Mouse (Mus musculus): ENCODE measurements at regions not wholly inside any gene's neighbourhood (a gene's known extent, or its start where the extent isn't known, plus 50 kb on each side); places are given as distances from the start of the nearest gene placed in this dataset.

- DNase-seq (ENCODE audit: low read depth, low spot score) = no peak
Observed at GRCm38 (mm10) chr6:98620886-98621285, 278.3 kb upstream of the Gm765 start.

GRCm38 (mm10) chr6:98613030-98613429 is 270.5 kb upstream of the Gm765 start:
- no peak for DNase-seq (ENCODE audit: low read depth, low spot score)

DNA sequence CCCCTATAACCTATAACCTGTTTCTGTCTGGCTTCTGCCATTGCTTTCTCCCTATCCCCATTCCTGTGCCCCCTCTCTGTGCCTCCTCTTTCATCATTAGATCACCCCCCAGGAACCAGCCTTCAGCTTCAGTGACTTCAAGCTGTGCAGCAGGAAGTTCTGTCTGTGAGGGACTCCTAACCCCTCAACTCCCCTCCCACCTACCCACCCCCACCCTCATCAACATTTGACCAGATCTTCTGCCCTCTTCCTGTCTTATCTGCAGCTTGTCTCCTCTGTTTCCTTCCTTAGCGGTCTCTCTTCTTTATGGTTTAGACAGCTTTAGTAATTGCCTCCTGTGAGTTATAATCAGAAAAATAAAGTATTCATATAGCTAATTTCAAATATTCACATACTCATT is 266.6 kb upstream of the Gm765 start:
- DNase-seq (ENCODE audit: low read depth, low spot score) = no peak

GRCm38 (mm10) chr6:98606680-98607079 is 264.1 kb upstream of the Gm765 start:
- DNase-seq (ENCODE audit: low read depth, low spot score) = no peak

GRCm38 (mm10) chr6:98597612-98598011 is 255.1 kb upstream of the Gm765 start:
- DNase-seq (ENCODE audit: low read depth, low spot score) = no peak

- DNase-seq (ENCODE audit: low read depth, low spot score) = no peak
Observed at GRCm38 (mm10) chr6:98590989-98591388, 248.4 kb upstream of the Gm765 start.

- DNase-seq (ENCODE audit: low read depth, low spot score) = no peak
Observed at GRCm38 (mm10) chr6:98588979-98589378, 246.4 kb upstream of the Gm765 start.

- no peak for DNase-seq (ENCODE audit: low read depth, low spot score)
Observed at GRCm38 (mm10) chr6:98584541-98584940, 242.0 kb upstream of the Gm765 start.

DNA sequence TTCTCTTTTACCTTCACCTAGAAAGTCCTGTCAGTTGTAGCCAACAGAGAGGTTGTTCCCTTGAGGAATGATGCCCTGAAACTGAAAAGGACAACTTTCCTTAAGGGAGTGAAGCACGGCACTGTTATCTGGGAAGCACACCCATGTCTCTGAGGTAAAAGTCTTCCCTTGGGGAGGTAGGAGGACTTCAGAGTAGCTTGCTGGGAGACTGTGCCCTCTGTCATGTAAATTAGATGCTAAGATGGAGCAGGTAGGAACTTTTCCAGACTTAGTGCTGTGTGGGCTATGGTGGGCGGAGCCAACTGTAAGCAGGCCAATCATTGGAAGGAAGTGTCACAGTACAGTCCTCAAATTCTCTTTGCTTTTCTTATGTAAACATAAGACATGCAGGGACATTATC is 240.3 kb upstream of the Gm765 start:
- no peak for DNase-seq (ENCODE audit: low read depth, low spot score)

DNA sequence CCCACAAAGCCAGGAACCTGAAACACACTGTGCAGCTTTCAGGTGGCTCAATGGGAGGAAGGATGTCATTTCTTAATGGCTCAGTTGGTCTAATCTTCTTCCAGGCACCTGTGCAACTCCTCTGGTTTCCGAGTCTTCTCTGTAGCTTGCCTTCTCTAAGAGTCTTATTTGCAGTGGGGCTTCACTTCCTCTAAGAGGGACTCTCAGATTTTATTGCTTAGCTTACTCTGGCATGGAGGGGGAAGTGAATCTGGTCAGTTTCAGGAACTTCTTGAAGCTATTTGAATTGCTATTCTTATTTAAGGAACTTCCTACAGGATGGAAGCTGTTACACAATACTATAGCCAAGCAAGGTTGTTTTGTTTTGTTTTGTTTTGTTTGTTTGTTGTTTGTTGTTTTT is 232.7 kb upstream of the Gm765 start:
- no peak for DNase-seq (ENCODE audit: low read depth, low spot score)

- DNase-seq (ENCODE audit: low read depth, low spot score) = no peak
Observed at GRCm38 (mm10) chr6:98555702-98556101, 213.1 kb upstream of the Gm765 start.

- DNase-seq (ENCODE audit: low read depth, low spot score) = no peak
Observed at GRCm38 (mm10) chr6:98553922-98554321, 211.4 kb upstream of the Gm765 start.

GRCm38 (mm10) chr6:98551781-98552180 is 209.2 kb upstream of the Gm765 start:
- no peak for DNase-seq (ENCODE audit: low read depth, low spot score)

DNA sequence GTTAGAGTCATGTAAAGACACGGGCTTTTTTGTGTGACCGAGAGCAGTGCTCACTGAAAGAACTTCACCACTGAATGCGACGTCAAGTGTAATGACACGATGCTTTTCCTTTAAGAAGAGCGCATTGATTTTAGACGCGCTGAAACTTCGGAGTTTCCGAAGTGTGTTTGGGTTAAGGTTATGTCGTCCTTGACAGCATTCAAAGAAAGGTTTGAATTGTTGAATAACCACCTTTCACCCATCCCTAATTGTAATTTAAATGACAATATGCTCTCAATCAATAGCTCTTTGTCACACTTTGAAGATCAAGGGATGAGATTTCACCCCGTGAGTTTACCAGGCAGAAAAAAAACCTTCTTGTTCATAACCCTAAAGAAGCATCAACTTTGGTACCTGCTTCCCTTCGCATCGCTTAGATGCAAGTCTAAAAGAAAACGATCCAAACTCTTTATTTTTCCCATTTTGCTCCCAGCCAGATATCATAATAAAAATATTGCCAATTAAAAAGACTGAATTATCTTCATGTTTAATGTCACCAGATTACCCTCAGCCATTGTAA is 184.4 kb upstream of the Gm765 start:
- no peak for DNase-seq (ENCODE audit: low read depth, low spot score)

DNA sequence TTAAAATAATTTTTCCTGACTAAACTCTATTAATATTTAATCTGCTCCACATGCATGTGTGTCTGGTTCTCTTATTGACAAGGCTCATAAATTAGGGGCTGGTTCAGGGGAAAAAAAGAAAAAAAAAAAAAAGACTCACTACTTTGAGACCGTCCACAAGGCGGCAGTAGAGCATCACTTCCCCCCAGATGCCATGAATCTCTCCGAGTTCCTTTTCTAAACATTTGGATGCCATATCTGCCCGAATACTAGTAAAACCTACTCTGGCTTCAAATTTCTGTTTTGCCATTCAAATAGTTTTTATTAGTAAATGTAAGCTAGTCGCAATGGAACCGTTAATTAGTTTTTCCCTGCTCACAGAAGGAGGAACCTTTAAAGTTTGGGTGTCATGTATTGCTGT is 182.7 kb upstream of the Gm765 start:
- peak; percentile 37 for DNase-seq (ENCODE audit: low read depth, low spot score)

DNA sequence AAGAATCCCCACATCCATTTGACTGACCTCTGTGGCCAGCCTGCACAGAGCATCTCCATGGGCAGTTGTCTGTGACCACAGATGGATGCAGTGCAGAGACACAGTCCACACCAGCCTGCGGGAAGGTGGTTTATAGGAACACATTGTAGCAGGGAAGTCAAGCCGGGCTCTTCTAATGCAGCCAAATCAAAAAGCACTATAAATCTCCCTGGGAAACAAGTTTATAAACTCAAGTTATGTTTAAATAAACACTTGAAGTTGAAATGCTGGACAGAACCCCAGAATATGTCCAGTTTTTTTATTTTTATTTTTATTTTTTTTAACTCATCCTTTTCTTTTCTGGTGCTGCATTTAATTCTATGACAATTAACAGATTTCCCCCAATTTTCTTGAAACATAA is 182.1 kb upstream of the Gm765 start:
- DNase-seq (ENCODE audit: low read depth, low spot score) = no peak

DNA sequence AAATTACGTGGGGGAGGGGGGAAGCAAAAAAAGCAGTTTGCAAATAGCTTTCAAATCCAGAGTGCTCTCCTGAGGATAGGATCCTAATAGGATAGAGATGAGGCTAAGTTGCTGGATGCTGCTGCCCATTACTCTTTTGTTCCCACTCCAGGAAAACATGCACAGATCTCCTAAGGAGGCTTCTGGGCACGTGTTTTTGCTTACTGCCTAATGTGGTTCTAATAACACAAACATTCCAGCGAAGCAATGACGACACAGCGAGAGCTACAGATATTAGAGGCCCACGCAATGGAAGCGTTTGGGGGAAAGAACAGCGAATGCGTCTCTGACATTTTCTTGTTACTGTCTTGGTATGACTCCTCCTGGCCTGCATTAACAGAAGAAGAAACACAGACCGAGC is 179.0 kb upstream of the Gm765 start:
- DNase-seq (ENCODE audit: low read depth, low spot score) = no peak

DNA sequence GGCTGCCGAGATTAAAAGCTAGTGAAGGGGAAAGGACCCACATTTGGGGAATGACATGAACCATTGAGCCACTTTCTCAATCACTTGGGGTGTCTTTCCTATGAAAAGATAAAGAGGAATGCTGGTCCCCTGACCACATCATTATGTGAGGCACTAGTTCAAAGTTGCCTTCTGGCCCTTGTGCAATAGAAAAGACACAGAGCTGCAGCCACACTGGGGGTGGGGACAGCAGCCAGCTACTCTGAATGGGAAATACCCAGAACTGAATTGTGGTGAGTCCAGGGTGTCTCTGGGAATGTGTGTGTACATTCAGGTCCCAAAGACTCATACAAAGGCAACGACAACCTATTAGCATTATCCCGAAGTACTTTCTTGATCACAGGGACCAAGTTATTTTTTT is 172.3 kb upstream of the Gm765 start:
- DNase-seq (ENCODE audit: low read depth, low spot score) = no peak

DNA sequence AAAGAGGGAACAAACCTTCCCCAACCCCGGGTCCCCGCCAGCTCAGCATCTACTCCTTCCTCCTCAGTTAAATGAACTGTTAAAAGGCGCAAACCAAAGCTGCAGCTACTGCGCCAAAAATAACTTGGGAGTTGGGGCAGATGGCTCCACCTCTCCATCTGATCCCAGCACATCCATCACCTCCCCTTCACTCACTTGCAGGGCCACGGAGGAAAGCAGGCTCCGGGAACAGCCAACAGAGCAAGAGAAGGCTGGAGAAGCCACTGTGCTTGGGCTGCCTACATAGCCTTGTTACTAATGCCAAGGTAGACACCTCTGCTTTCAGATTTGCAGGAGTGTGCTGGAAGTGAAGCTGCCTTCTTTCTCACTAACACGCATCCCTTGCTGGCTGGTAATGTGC is 171.8 kb upstream of the Gm765 start:
- no peak for DNase-seq (ENCODE audit: low read depth, low spot score)

GRCm38 (mm10) chr6:98513217-98513616 is 170.7 kb upstream of the Gm765 start:
- no peak for DNase-seq (ENCODE audit: low read depth, low spot score)

- no peak for DNase-seq (ENCODE audit: low read depth, low spot score)
Observed at GRCm38 (mm10) chr6:98502726-98503125, 160.2 kb upstream of the Gm765 start.

DNA sequence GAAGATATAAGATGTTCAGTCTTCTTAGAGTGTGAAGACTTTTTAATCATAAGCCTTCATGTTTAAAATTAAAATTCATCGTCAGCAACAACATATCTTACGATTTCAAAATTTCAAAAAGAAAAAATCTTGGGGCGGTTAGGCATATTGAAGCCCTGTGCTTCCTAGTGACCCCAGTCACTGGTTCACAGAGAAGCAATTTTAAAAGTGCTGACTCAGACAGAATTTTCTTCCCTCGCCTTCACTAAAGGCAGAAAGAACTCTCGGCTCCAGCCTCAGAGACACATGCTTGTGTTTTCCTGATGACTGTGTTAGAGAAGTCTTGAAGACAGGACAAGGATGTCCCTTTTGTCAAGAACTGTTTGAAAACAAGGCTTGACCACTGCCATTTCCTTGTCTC is 157.2 kb upstream of the Gm765 start:
- DNase-seq (ENCODE audit: low read depth, low spot score) = no peak

DNA sequence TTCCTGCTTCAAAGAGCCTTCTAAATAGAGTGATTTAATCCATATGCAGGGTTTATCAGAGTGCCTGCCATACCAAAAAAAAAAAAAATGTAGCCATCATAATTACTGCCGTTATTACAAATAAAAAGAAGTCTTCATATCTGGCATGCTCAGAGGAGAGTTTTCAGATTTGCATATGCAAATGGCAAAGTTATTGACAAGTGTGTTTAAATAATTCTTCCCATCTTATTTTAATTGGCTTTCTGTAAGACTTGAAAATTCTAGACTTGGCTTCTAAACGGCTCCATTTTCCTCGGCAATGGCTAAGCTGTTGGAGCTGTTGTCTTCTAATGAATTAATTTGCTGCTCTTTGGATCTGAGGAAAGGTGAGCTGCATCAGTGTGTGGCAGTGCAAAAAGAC is 144.1 kb upstream of the Gm765 start:
- DNase-seq (ENCODE audit: low read depth, low spot score) = no peak

GRCm38 (mm10) chr6:98483319-98484123 is 141.0 kb upstream of the Gm765 start:
- no peak for DNase-seq (ENCODE audit: low read depth, low spot score)

Measured in retina, adult 2 months (tissue).